In genomic region chr7:114053720-114054119, GRCm38 (mm10) we compare ENCODE assay signal across 28 mouse cellular contexts.
DNase-seq lines count a peak whose midpoint lies in the region; ATAC-seq and TF ChIP-seq lines count a peak whose summit lies in the region.
"Had no signal": no experiment of that assay in that cellular context is flagged by ENCODE, and none has a peak within 500 bp of the region (broad histone marks: within the 10 kb centered on the region; RNA-seq: fewer than 3 reads in every experiment).

No protein-coding gene starts in this region.

- TF ChIP-seq POLR2A in heart, adult 2 months (IDR thresholded peaks at IDR 0.05; ENCODE audit: insufficient read depth, low read depth, low read length): no peak

- intact Hi-C loops in heart, adult 2 months (cut with DNase I): no loop called here

- ATAC-seq in heart, embryonic 11.5 days (replicated peaks; ENCODE audit: insufficient number of reproducible peaks, low FRiP score, low TSS enrichment): no peak
- ATAC-seq in heart, embryonic 15.5 days (replicated peaks; ENCODE audit: insufficient number of reproducible peaks, insufficient read depth, low FRiP score, low read depth): no peak
- ATAC-seq in intestine, embryonic 16.5 days: peak; percentile 55; the same call in 1 of the 2 replicates
- no peak; the same call in 1 of the 2 replicates for ATAC-seq in intestine, embryonic 15.5 days
- ATAC-seq: forebrain, embryonic 13.5 days; forebrain, embryonic 16.5 days; hindbrain, embryonic 16.5 days; intestine, postnatal 0 days; Patski had no signal

- TF ChIP-seq CTCF in heart, adult 2 months (IDR thresholded peaks at IDR 0.05): no peak

- H3K9me3 ChIP-seq in heart, embryonic 11.5 days (replicated peaks; ENCODE audit: control insufficient read depth, low read length): no peaks in the 10 kb centered on the region
- H3K9me3 ChIP-seq in heart, embryonic 15.5 days (replicated peaks): no peaks in the 10 kb centered on the region
- no peaks in the 10 kb centered on the region for H3K9me3 ChIP-seq in intestine, embryonic 16.5 days (ENCODE audit: control insufficient read depth, low read length)
- H3K9me3 ChIP-seq in intestine, embryonic 15.5 days: no peaks in the 10 kb centered on the region
- H3K9me3 ChIP-seq: forebrain, embryonic 10.5 days; forebrain, embryonic 13.5 days; G1E; hindbrain, embryonic 10.5 days; hindbrain, embryonic 13.5 days had no signal

- WGBS in heart, embryonic 11.5 days (ENCODE audit: insufficient replicate concordance): 44% methylated on average over 4 of the region's 4 CpGs
- 44% methylated on average over 4 of the region's 4 CpGs for WGBS in heart, embryonic 15.5 days
- 63% methylated on average over 4 of the region's 4 CpGs for WGBS in heart, adult 2 months
- 61% methylated on average over 4 of the region's 4 CpGs for WGBS in intestine, embryonic 16.5 days
- WGBS in intestine, embryonic 15.5 days: 70% methylated on average over 4 of the region's 4 CpGs

- peaks cover 2% of the 10 kb centered on the region; the same call in 1 of the 2 replicates for H3K36me3 ChIP-seq in heart, embryonic 11.5 days (ENCODE audit: control insufficient read depth, insufficient read depth, low read length)
- H3K36me3 ChIP-seq in heart, embryonic 15.5 days: peaks cover 4% of the 10 kb centered on the region; the same call in 1 of the 2 replicates
- H3K36me3 ChIP-seq in heart, adult 2 months (ENCODE audit: control insufficient read depth, insufficient read depth, low read length): peaks cover 3% of the 10 kb centered on the region
- H3K36me3 ChIP-seq in intestine, embryonic 16.5 days (ENCODE audit: control insufficient read depth, insufficient read depth, low read length): no peaks in the 10 kb centered on the region
- no peaks in the 10 kb centered on the region; the same call in 1 of the 2 replicates for H3K36me3 ChIP-seq in intestine, embryonic 15.5 days
- H3K36me3 ChIP-seq: G1E; hindbrain, embryonic 13.5 days had no signal

- H3K9ac ChIP-seq in heart, embryonic 11.5 days (ENCODE audit: low read depth, low read length): no peak overlapping the region
- H3K9ac ChIP-seq in heart, embryonic 15.5 days: no peak overlapping the region
- no peak overlapping the region for H3K9ac ChIP-seq in heart, adult 2 months (ENCODE audit: low read depth, low read length)
- no peak overlapping the region for H3K9ac ChIP-seq in intestine, embryonic 16.5 days (ENCODE audit: low read depth, low read length)
- H3K9ac ChIP-seq in intestine, embryonic 15.5 days: no peak overlapping the region
- H3K9ac ChIP-seq: forebrain, embryonic 13.5 days; hindbrain, embryonic 13.5 days had no signal

- DNase-seq in heart, adult 11 months: no peak
- no peak for DNase-seq in heart, adult 2 months
- DNase-seq in lung, postnatal 36 days: peak; percentile 29
- no peak for DNase-seq in lung, postnatal 10 days
- DNase-seq: adrenal gland, postnatal 10 days; adrenal gland, postnatal 36 days; B cell, adult 2 months; cerebellum, adult 18-20 months; cerebellum, adult 9-10 months; cerebellum, postnatal 14 days; gastrocnemius, postnatal 10 days; gastrocnemius, postnatal 36 days; heart, postnatal 10 days; kidney, adult 2 months had no signal

- no peaks in the 10 kb centered on the region for H3K27me3 ChIP-seq in heart, embryonic 11.5 days (ENCODE audit: control insufficient read depth, insufficient read depth, low read length)
- no peaks in the 10 kb centered on the region for H3K27me3 ChIP-seq in heart, embryonic 15.5 days
- H3K27me3 ChIP-seq in heart, adult 2 months (ENCODE audit: control insufficient read depth, insufficient read depth, low read length): no peaks in the 10 kb centered on the region
- no peaks in the 10 kb centered on the region for H3K27me3 ChIP-seq in intestine, embryonic 16.5 days (replicated peaks; ENCODE audit: control insufficient read depth, insufficient read depth, low read length)
- no peaks in the 10 kb centered on the region for H3K27me3 ChIP-seq in intestine, embryonic 15.5 days (replicated peaks)
- H3K27me3 ChIP-seq: CH12.LX; forebrain, embryonic 13.5 days; hindbrain, embryonic 13.5 days; Patski had no signal

- H3K79me2 ChIP-seq in heart, adult 2 months (replicated peaks; ENCODE audit: control insufficient read depth, insufficient read depth, low read length): no peaks in the 10 kb centered on the region

- no peak overlapping the region for H3K4me2 ChIP-seq in heart, embryonic 11.5 days
- H3K4me2 ChIP-seq in heart, embryonic 15.5 days: no peak overlapping the region
- H3K4me2 ChIP-seq in intestine, embryonic 16.5 days (ENCODE audit: low read depth, low read length): no peak overlapping the region
- H3K4me2 ChIP-seq in intestine, embryonic 15.5 days (replicated peaks): no peak overlapping the region
- H3K4me2 ChIP-seq: forebrain, embryonic 13.5 days; hindbrain, embryonic 13.5 days had no signal

- 0 out of 2 replicates have a peak overlapping the region, but pooled peaks have one; percentile 12 for H3K27ac ChIP-seq in heart, embryonic 11.5 days (ENCODE audit: low read depth, low read length)
- H3K27ac ChIP-seq in heart, embryonic 15.5 days: peak overlapping the region; percentile 27
- no peak overlapping the region for H3K27ac ChIP-seq in heart, adult 2 months
- H3K27ac ChIP-seq in intestine, embryonic 16.5 days (ENCODE audit: low read length): no peak overlapping the region
- H3K27ac ChIP-seq in intestine, embryonic 15.5 days: no peak overlapping the region
- H3K27ac ChIP-seq: forebrain, embryonic 10.5 days; forebrain, embryonic 13.5 days; hindbrain, embryonic 10.5 days; hindbrain, embryonic 13.5 days had no signal

- H3K4me3 ChIP-seq in heart, embryonic 11.5 days (ENCODE audit: low read depth, low read length): no peak overlapping the region
- H3K4me3 ChIP-seq in heart, embryonic 15.5 days: no peak overlapping the region
- H3K4me3 ChIP-seq in heart, adult 2 months: no peak overlapping the region
- no peak overlapping the region for H3K4me3 ChIP-seq in intestine, embryonic 16.5 days (ENCODE audit: low read length)
- H3K4me3 ChIP-seq in intestine, embryonic 15.5 days (replicated peaks): no peak overlapping the region
- H3K4me3 ChIP-seq: forebrain, embryonic 10.5 days; forebrain, embryonic 13.5 days; hindbrain, embryonic 10.5 days; hindbrain, embryonic 13.5 days had no signal

- peaks cover 19% of the 10 kb centered on the region; the same call in 1 of the 2 replicates for H3K4me1 ChIP-seq in heart, embryonic 11.5 days (ENCODE audit: control insufficient read depth, insufficient read depth, low read length)
- peaks cover 31% of the 10 kb centered on the region for H3K4me1 ChIP-seq in heart, embryonic 15.5 days (replicated peaks)
- no peaks in the 10 kb centered on the region for H3K4me1 ChIP-seq in heart, adult 2 months (ENCODE audit: control insufficient read depth, insufficient read depth, low read length)
- 0 out of 2 replicates have a peak, but pooled peaks cover 4% of the 10 kb centered on the region for H3K4me1 ChIP-seq in intestine, embryonic 16.5 days (ENCODE audit: control insufficient read depth, insufficient read depth, low read length)
- no peaks in the 10 kb centered on the region; the same call in 1 of the 2 replicates for H3K4me1 ChIP-seq in intestine, embryonic 15.5 days (replicated peaks)
- H3K4me1 ChIP-seq: forebrain, embryonic 10.5 days; forebrain, embryonic 13.5 days had no signal

- TF ChIP-seq EP300 in heart, adult 2 months (IDR thresholded peaks at IDR 0.05; ENCODE audit: insufficient read depth, low read depth, low read length): no peak

Comparison
In these comparisons a context has a peak if more than half of its experiments do, and no peak if none do; other contexts are left out.
1. H3K27ac ChIP-seq: peak in heart, embryonic 11.5 days (single experiment) and heart, embryonic 15.5 days (single experiment); none in heart, adult 2 months (single experiment), intestine, embryonic 16.5 days (single experiment) and intestine, embryonic 15.5 days (single experiment).